Mouse (Mus musculus) kidney, adult 9 months (tissue): ENCODE data around the gene Minpp1.
A peak's percentile ranks its signal among the peaks of the same experiment; 100 is the strongest.
"Not testable (repeated sequence)": the region's sequence is repeated elsewhere in the genome, so short reads cannot be mapped to it uniquely, and the experiment has no call there.

Experiments used
- DNase-seq: peaks from one replicate; pipeline ENCODE4 v3.0.0; 2022

Gene Minpp1

DNA sequence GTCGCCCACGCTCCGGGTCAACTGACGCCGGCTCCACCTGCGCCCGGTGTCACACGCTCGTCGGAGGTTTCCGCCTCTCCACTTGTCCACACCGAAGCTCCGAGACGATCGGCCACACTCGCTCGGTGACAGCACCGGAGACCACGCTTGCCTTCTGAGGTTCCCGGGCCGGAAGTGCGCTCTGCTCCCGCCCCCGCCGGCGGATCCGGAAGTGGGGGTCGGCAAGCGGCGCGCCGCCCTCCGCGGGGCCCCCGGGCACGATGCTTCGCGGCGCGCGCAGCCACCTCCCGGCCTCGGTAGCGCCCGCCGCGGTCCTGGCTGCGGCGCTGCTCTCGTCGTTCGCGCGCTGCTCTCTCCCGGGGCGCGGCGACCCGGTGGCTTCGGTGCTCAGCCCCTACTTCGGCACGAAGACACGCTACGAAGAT is at the start of gene Minpp1:
Gene Minpp1 (plus strand): TSS at position 89 of the 425 bp plus-strand sequence.
- DNase-seq = peak; percentile 77

- DNase-seq = no peak
These were observed 46.2 kb upstream of the Minpp1 start for GRCm38 (mm10) chr19:32439356-32439755.

- DNase-seq = peak; percentile 64
These were observed 44.0 kb upstream of the Minpp1 start for GRCm38 (mm10) chr19:32441568-32441967.

- no peak for DNase-seq
These were observed 36.6 kb upstream of the Minpp1 start for GRCm38 (mm10) chr19:32448931-32449330.

GRCm38 (mm10) chr19:32452231-32452630 is 33.3 kb upstream of the Minpp1 start:
- DNase-seq = no peak

DNA sequence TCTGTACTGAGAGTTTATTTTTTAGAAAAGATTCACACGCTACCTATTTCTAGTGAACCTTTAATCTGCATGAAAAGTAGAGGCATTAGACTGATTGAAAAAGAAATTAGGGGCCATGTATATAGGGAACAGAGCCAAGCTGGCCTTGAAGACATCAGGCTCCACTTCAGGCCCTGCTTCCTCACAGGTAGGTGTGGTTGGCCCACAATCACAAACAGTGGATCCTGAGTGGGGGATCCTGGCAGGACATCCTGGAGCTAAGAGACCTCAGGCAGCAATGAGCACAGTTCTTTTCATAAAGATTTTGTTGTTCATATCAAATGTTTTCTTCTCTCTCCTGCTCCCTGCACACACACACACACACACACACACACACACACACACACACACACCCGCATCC is 28.8 kb upstream of the Minpp1 start:
- no peak for DNase-seq

DNA sequence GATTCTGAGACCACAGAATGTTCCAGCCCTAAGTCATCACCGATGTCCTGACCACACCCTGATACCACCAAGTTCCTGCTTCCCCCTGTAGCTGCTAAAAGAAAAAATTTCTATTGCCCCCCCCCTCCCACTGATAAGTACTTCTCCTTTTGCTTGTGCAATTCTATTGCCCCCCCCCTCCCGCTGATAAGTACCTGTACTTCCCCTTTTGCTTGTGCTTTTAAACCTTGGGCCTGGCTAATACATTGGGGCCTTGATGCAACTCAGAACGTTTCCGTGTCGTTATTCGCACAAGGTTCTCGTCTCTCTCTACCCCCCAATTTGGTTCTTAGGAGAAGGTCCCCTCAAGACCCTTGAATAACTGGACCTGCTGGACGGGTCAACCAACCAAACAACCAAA is 27.9 kb upstream of the Minpp1 start:
- not testable (repeated sequence) for DNase-seq

GRCm38 (mm10) chr19:32463037-32463436 is 22.5 kb upstream of the Minpp1 start:
- no peak for DNase-seq

DNA sequence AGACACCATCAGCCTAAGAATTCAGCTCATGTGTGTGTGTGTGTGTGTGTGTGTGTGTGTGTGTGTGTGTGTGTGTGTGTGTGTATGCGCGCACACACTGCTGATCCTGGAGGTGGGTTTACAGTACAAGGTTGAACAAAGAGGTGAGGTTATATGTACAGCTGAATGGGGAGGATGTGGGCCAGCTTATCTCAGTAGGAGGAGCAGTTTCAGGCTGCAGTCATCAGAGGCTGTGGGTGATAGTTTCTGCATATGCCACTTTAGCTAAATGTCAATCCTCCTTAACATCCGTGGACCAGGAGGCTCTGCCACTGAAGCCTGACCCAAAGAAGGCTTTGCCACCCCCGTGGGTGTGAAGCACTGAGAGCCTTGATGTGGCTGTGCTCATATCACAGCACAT is 20.3 kb upstream of the Minpp1 start:
- DNase-seq = no peak

DNA sequence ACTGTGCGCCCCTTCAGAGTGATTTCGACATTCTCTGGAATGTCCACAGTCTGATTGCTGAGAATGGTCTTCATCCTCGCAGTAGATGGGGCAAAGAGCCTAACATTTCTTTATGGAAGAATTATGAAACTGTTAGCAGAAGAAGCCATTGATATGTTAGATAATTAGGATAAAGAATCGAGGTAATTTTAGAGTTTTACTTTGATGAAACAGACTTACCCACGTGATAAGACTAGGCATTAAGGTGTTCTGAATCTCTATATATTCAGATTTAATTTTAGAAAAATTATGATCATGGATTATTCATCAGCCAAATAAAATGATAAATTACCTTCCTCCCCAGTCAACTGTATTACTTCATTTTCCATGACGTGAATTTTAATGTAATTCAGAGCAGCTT is 19.1 kb upstream of the Minpp1 start, which contains the start of gene Rpl9-ps6:
Gene Rpl9-ps6 (minus strand): TSS at position 101 of the 400 bp plus-strand sequence.
- no peak for DNase-seq

- DNase-seq = no peak
These were observed 18.2 kb upstream of the Minpp1 start for GRCm38 (mm10) chr19:32467325-32467724.

- peak; percentile 83 for DNase-seq
These were observed 15.5 kb upstream of the Minpp1 start for GRCm38 (mm10) chr19:32470059-32470497.

DNA sequence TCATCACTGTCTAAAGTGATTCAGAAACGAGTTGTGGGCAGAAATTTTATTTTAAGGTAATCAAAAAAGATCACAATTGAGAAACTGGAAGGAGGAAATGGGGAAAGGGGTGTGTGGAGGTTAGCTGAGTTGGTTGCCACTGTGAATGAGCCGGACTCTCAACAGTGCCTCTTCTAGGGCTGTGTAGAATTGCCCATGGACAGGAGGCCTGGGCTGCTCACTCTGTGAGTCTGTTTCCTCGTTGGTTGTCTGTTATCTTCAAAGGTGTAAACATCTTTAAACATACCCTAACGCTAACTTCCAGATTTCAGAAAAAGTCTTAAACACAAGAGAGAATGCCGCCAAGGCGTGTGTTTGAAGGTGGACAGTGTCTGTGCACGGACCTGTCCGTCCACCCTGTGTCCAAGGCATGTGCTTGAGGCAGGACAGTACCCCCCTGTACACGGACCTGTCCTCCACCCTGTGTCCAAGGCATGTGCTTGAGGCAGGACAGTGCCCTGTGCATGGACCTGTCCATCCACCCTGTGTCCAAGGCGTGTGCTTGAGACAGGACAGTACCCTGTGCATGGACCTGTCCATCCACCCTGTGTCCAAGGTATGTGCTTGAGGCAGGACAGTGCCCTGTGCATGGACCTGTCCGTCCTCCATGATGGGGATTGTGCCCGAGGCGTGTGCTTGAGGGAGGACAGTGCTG is 14.9 kb upstream of the Minpp1 start:
- no peak for DNase-seq

DNA sequence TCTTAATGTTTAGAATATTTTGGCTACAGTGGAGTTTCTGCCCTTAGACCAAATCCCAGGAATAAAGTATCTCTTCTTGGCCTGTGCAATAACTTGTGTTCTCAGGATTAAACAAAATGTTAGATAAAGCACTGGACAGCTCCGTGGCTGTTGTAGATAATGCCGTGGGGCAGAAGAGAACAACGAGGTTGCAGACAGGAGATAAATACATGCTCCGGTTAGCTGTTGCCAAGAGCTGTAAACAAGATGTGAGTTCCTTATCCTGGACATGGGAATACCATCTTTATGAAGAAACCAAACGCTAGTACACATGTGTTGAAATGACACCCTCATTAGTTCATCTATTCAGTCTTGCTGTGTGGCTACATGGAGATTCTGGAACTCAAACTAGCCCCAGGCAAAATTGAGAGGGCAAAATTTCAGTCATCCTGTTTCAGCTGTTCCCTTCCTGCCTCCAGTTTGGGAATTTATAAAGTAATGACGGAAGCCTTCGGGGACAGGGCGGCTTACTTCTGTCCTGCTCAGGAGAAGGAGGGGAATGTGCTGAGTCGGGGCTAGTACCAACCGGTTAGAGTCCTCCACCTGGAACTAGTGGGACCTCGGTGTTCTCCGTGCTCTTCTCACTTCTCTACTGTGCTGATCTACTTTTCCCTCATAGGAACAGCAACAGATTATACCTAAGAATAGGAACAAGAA is 9.4 kb upstream of the Minpp1 start:
- peak; percentile 79 for DNase-seq

- DNase-seq = peak; percentile 86
These were observed 8.9 kb upstream of the Minpp1 start for GRCm38 (mm10) chr19:32476712-32477052.

- DNase-seq = no peak
These were observed 5.3 kb upstream of the Minpp1 start for GRCm38 (mm10) chr19:32480255-32480654.

GRCm38 (mm10) chr19:32480791-32481442 is 4.7 kb upstream of the Minpp1 start:
- DNase-seq = no peak

DNA sequence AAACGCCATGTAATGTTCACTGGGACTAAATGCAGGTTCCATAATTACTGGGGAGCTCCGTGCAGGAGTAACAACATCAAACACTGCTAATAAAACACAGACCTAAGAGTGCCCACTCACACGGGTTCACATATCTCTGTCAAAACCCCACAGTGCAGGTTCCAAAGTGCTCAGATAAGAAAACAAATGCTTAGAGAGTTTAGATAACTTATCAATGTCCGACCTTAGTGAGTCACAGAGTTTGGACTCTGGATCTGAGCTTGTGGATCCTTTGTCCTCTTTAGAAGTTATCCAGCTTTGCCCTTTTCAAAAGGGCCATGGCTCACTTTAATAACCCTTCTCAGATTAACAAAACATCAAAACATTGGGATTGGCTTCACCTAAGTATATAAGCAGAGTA is 4.1 kb upstream of the Minpp1 start:
- no peak for DNase-seq

- no peak for DNase-seq
These were observed 468 bp upstream of the Minpp1 start for GRCm38 (mm10) chr19:32484941-32485660.

GRCm38 (mm10) chr19:32486106-32486724 is 646 bp downstream of the Minpp1 start:
- DNase-seq = peak; percentile 76

DNA sequence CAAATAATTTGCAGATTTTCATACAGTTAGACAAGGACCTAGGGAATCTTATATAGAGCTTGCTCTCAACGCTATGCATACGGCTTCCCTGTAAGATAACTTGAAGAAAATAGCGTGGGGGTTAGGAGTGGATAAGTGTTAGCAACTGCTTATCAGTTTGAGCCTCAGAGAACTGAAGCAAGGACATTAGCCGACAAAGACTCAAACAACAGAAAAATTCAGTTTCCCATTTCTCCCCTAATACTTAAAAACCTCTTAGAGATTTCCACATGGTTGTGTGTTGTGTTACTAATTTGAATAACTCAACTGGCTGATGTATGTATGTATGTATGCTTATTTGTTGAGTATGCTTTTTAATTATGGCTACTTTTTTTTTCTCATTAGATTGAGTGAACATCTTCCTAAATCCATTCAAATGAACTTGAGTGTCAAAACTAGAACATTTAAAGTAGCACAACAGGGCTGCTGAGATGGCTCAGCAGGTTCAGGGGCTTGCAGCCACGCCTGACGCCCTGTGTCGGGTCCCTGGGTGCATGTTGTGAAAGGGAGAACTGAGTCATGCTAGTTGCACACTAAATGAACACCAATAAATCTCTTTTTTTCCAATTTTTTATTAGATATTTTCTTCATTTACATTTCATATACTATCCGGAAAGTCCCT is 2.2 kb downstream of the Minpp1 start:
- no peak for DNase-seq
